Mouse (Mus musculus): Measurements from ENCODE around the gene Gm11111.

The Gm11111 gene

GRCm38 (mm10) chr5:98582051-98582450, 29.6 kb downstream of the Gm11111 start:
- in situ Hi-C loops (cut with MboI), result no loop called here

- in situ Hi-C loops (cut with MboI), result no loop called here
Observed at GRCm38 (mm10) chr5:98585915-98586314, 33.4 kb downstream of the Gm11111 start.

Data from mature B cell (primary cell).